Mouse (Mus musculus): ENCODE results near the gene Garem2. TPM values are rescaled to one million over a fixed set of nuclear protein-coding genes. Genes with fewer than 3 reads are reported as not detected.
"Not testable (repeated sequence)": the region's sequence is repeated elsewhere in the genome, so short reads cannot be mapped to it uniquely, and the experiment has no call there.

Gene Garem2
- not detected in 2 replicates for total RNA-seq (2017)

DNA sequence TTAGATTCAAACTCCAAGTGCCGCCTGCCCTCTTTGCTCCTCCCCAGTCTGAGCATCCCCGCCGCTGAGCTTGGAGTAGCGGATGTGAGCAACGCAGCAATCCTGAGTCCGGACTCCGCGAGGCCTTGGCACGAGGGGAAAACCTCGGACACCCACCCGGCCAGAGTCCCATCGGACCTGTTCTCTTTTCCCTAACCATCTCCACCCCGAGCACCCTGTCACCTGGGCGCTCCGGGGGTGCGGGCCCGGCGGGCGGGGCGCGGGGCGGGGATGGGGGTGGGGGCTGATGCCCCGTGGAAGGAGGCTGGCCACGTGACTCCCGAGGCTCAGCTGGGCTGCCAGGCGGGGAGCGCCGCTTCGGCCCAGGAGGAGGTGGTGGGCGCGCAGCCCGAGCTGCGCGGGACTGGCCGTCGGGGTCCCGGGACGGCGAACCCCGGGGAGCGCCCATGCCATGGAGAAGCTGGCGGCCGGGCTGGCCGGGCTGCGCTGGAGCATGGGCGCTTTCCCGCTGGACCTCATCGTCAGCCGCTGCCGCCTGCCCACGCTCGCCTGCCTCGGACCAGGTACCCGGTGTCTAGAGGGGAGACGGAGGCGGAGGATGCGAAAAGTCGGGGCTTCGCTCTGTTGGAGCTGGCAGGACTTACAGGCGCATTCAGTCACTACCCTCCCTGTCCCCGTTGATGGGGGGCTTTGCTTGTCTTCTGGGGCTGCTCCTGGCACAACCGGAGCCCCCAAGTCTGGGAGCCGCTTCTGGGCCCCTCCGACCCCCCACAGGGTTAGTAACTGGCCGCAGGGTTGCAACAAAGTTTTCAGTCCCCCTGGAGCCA, at the start of gene Garem2:
Gene Garem2 (plus strand): TSS at position 321 of the 827 bp plus-strand sequence.
- no peak for ATAC-seq (ENCODE audit: extremely low read depth, insufficient number of reproducible peaks, low FRiP score, poor library complexity, severe bottlenecking)

DNA sequence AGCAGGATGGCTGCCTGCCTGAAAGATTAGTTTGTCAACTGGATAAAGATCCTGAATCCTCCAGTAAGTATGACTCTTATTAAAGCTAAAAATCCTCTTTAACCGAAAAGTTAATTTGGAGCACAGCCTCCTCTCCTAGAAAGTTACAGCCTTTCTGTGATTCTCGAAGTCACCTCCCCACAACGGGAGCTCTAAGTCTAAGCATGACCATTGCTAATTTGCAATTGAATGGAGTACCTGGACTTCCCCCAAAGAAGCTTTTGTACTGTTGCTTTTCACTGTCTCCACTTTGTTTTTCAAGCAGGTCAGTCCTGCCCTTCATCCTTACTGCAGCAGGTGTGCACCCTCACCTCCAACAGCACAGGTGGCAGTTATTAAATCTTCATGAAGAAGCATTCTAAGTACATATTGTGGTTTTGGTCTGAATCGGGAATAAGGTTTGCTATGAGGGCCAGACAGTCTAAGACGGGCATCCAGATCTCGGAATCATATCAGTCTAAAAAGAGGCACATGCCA, 46.7 kb upstream of the Garem2 start:
- no peak for ATAC-seq (ENCODE audit: extremely low read depth, insufficient number of reproducible peaks, low FRiP score, poor library complexity, severe bottlenecking)

DNA sequence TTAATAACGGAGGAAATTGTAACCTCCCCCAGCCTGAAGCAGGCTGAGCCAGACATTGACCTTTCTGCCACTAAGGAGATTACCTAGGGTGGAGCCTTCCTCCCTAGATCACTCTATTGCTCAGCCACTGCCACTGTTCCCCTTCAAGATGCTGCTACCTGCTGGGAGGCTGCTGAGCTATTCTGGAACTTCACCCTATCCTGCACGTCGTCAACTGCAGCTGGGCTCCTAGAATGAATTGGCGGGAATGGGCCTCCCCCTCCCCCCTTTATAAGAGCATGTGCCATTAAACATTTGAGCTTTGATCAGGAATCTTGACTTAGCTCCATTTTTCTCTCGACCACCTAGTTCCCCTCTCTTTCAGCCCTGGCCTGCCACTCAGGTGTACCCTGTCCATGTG, 45.4 kb upstream of the Garem2 start:
- not testable (repeated sequence) for ATAC-seq (ENCODE audit: extremely low read depth, insufficient number of reproducible peaks, low FRiP score, poor library complexity, severe bottlenecking)

DNA sequence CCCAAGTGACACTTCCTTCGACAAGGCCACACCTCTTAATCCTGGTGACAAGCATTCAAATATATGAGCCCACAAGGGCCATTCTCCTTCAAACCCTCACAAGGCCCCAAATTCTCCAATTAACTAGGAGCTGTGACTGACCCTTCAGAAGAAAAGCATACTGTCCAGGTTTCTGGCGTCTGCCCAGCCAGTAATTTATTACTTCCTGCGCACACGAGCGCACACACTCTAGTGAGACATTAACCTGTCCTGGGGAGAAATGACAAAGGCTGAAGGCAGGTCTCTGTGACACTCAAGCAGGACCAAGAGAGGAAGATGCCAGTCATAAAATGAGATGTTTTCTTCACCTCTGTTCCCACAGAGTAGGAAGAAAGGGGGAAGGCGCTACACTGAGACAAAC, 37.2 kb upstream of the Garem2 start:
- no peak for ATAC-seq (ENCODE audit: extremely low read depth, insufficient number of reproducible peaks, low FRiP score, poor library complexity, severe bottlenecking)

DNA sequence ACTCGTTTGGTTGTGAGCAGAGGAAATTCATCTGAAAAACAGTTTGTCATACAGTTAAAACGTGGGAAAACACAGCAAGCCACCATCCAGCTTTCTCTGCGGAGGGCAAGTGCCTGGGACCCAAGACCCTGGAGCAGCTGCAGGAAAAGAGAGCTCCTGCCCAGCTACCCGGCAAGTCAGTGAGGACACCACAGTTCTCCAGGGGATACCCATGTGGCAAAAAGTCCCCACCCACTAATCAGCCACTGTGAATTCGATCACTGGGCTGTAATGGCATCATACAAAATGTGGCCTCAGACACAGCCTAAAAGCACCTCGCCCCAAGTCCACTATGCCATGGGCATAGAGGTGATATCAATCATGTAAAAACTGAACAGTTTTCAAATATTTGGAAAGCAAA, 33.3 kb upstream of the Garem2 start:
- ATAC-seq (ENCODE audit: extremely low read depth, insufficient number of reproducible peaks, low FRiP score, poor library complexity, severe bottlenecking) = no peak

DNA sequence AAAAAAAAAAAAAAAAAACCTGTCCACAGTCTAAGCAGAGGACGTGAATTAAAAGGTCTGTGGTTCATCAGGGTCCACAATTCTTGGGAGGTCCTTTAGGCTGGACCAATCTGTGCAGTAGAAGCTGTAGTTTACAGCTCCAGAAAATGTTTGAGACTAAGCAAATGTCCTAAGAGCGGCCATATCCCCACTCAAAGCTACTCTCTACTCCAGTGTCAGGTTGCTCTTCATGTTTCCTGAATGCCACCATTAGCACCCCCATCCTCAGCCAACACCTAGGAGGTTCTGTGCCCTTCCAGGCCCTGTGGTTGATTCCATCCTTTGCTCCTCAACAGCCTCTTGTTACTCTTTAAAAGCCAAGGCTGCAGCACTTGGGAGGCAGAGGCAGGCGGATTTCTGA, 32.6 kb upstream of the Garem2 start:
- ATAC-seq (ENCODE audit: extremely low read depth, insufficient number of reproducible peaks, low FRiP score, poor library complexity, severe bottlenecking) = no peak

DNA sequence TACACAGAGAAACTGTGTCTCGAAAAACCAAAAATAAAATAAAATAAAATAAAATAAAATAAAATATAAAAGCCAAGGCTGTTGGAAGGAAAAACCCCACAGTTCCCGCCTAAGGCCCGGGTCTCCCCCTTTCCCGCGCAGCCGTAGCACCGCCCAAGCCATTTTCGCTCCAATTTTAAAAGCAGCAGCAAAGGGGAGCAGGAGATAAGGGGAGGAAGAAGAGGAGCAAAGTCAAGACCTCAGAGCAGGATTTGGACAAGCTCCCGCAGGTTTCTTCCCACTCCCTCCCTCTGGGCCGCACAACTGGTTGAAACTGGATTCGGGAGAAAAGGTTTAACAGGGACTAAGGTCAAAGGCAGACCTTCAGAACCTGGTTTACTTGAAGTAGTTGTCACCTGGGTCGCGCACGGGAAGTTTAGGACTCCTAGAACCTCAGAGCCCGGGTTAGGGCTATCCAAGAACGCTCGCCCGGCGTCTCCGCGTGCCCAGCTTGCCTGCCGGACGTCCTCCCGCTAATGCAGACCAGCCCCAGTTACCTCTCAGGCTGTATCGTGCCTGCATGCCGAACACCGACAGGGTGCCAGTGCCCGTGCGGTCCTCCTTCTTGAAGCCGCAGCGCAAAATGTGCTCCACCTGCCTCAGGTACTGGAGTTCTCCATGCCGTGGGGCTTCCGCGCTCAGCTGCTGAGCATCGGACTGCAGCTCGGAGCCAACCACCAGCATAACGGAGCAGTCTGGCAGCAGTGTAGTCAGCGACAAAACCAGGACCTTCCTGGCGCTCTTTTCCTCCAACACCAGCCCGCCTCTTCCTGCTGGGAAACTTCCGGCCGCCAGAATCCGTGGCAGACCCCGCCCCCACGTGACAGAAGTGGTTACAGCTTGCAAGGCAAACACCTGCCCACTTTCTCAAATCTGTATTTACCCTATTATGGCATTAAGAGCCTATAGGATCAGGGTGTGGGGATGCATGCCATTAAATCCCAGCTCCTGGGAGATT, 31.8 kb upstream of the Garem2 start, which contains the start of gene Tyms:
Gene Tyms (minus strand): TSS at position 793 of the 997 bp plus-strand sequence.
- 0 out of 2 replicates have a peak, but pooled peaks have one; percentile 19 for ATAC-seq (ENCODE audit: extremely low read depth, insufficient number of reproducible peaks, low FRiP score, poor library complexity, severe bottlenecking)

DNA sequence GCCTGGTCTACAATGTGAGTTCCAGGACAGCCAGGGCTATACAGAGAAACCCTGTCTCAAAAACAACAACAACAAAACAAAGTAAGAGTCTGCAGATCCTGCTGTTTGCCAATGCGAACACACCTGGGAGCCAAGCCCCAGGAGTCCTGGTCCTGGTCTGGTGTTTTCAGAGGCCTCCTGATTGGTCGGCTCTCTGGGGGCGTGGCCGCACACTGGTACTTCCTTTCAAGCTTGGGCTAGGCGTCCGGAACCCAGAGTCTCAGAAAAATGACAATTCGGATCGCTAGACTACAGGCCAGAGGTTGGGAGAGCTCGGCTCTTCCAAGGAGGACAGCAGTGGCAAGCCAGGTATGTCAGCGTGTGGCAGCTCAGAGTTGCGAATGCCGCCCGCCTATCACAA, 12.3 kb upstream of the Garem2 start:
- ATAC-seq (ENCODE audit: extremely low read depth, insufficient number of reproducible peaks, low FRiP score, poor library complexity, severe bottlenecking) = no peak

DNA sequence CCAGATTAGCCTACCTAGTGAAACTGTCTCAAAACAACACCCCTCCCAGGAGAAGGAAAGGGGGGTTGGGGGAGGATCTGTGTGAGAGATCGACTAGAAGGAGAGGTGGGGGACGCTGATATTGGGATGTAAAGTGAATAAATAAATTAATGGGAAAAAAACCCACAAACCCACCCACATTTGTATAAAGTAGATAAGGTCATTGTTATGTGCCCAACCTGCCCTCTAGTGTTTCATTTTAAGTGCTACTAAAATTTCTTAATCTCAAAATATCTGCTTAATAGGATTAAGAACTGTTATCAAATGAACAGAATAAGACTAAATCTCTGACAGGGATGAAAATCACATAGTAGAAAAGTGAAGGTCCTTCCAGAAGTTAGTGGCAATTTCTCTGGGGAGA, 10.6 kb upstream of the Garem2 start:
- ATAC-seq (ENCODE audit: extremely low read depth, insufficient number of reproducible peaks, low FRiP score, poor library complexity, severe bottlenecking) = no peak

DNA sequence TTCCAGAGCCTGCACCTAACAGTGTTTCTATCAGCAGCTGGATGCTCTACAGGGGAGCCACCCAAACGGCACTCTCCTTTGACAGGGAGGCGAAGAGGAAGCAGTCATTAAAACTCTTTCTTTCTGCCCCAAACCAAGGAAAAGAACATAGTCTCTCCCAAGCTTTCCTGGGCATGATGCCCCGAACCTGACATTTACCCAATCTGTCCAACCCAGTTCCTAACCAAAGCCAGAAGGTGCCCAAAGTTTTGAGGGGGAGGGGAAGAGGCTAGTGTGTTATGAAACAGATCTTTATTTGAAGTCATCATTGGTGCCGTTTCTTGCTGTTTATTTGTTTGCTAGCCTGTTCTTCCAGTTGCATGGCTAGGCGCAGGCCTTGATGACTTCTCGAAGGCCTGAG, 9.2 kb upstream of the Garem2 start:
- ATAC-seq (ENCODE audit: extremely low read depth, insufficient number of reproducible peaks, low FRiP score, poor library complexity, severe bottlenecking) = no peak

DNA sequence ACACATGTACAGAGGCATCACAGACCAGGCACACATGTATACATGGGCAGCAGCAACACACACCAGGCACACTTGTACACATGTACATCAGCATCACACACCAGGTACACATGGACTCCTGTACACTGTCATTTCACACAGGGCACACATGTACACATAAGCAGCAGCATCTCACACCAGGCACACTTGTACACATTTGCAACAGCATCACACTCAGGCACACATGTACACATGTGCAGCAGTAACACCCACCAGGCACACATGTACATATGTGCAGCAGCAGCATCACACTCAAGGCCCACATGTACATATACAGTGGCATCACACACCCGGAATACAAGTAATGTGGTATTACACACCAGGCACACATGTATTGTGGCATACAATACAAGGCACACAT, 6.7 kb upstream of the Garem2 start:
- ATAC-seq (ENCODE audit: extremely low read depth, insufficient number of reproducible peaks, low FRiP score, poor library complexity, severe bottlenecking) = no peak

DNA sequence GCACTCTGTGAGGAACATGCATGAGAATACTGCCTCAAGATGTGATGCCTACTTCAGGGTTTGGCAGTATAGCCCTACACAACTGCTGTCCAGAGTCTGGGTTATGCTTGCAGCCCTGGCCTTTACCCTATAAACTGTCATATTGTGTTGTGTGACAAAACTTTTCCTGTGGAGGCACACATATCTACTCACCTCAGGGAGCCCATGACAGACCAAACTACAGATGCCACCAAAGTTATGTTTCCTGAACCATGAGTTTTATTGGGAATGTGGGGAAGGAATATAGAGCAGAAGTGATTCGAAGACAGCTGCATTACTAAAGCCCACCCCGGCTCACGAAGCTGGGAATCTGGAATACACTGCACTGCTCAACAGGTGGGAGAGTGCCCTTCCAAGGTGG, 1.6 kb upstream of the Garem2 start:
- ATAC-seq (ENCODE audit: extremely low read depth, insufficient number of reproducible peaks, low FRiP score, poor library complexity, severe bottlenecking) = no peak

DNA sequence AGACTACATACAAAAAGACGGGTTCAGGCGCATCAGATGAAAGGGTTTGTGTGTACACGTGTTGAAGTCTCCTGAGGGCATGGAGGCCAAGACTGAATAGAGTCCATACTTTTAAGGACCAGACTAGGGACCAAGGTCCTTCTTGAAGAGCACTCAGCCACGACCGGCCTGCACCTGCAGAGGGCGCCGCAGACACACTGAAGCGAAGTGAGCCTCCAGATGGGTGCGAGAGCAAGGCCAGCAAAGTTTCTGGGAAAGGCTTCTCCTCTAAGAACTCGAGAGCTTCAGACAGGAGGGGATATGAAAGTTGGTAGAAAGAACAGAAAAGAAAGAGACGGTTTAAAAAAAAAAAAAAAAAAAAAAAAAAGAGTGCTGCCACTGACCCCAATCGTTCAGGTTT, 622 bp upstream of the Garem2 start:
- no peak for ATAC-seq (ENCODE audit: extremely low read depth, insufficient number of reproducible peaks, low FRiP score, poor library complexity, severe bottlenecking)

DNA sequence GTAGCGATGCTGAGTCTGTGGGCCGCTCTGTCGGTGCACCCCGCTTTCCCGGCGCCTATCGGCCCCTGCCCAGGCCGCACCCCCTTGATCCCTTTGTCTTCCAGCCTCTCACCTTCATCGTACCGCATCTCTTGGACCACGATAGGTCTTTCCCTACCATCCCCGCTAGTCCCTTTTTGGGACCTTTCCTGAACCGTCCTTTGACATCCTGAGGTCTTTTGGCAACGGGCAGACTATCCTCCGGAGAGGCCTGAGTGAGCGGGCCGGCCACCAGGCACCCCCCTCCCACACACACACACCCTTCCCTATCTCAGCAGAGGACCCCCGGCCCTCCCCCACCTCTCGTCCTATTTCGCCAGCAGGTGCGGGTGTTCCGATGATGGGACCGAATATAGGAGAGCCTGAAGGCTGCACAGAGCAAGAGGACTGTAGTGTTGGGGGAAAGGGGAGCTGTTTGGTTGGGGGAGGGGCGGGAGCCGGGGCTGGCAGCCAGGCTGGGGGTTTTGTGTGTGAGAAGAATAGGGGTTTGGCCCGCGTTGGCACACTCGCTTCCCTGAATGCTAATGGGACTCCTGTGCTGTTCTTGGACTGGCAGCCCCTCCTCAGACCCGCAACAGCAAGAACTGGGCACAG, 823 bp downstream of the Garem2 start, which contains the start of gene 3110082J24Rik:
Gene 3110082J24Rik (minus strand): TSS at position 419 of the 633 bp plus-strand sequence.
- no peak for ATAC-seq (ENCODE audit: extremely low read depth, insufficient number of reproducible peaks, low FRiP score, poor library complexity, severe bottlenecking)

DNA sequence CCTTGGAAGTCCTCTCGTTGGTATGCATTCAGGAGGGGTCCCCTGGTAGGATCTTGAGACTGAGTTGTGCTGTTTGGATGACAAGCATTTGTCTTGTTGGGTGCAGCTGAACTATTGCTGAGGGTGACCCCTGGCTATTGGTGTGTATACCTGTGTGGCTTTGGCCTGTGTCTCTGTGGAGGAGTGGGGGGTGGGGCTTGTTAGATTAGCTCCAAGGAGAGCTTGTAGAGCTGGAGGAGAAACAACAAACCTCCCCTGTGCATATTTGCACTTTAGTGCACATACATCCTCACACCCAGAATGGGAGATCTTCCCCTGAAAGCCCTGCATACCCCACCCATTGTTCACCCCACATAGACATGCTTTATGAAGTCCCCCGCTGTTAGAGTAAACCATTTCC, 1.8 kb downstream of the Garem2 start:
- ATAC-seq (ENCODE audit: extremely low read depth, insufficient number of reproducible peaks, low FRiP score, poor library complexity, severe bottlenecking) = no peak

DNA sequence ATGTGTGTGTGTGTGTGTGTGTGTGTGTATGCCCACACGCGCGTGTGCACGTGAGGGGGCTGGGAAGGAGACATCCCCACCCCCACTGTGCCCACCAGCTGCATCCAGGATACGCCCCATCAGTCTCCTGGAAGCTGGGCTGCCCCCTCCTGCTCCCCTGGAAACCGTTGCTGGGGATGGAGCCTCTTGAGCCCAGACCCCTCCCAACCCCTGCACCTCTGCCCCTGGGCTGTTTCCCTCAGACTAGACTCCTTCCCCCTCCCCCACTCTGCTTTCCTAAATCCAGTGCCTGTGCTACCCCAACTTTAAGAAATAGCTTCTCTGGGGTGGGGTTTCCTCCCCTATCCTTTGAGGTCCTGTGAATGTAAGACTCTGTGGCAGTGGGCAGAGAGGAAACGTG, 2.2 kb downstream of the Garem2 start:
- ATAC-seq (ENCODE audit: extremely low read depth, insufficient number of reproducible peaks, low FRiP score, poor library complexity, severe bottlenecking) = no peak

DNA sequence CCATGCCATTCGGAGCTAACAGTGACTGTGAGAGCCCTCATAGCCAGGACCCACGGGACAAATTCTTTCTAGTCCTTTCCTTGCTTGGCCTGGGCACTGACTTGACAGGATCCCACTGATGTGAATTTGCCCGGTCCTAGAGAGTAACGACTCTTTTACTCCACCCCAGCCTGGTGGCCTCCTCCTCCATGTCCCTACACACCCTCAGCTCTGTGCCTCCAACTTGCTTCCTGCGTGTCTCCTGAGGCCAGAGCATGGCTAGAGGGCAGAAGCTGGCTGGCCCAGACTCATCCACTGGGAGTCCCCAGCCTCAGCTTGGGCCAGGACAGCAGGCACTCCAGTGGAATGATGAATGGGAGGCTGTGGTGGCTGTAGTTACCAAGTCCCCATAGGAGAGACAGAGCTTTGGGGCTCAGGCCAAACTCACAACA, 2.7 kb downstream of the Garem2 start:
- ATAC-seq (ENCODE audit: extremely low read depth, insufficient number of reproducible peaks, low FRiP score, poor library complexity, severe bottlenecking) = no peak

DNA sequence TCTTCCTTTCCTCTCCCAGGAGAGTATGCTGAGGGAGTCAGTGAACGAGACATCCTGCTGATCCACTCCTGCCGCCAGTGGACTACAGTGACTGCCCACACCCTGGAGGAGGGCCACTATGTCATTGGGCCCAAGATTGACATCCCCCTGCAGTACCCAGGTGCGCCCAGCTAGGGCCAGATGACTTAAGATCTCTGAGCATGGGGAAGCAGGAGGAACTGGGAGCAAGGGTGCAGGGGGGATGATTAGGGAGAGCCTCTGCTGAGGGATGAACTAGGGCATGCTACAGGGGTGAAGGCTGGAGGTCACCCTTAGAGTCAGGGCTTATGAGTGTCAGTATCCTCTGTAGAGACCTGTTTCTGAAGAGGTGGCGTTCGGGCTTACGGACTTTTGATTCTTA, 3.3 kb downstream of the Garem2 start:
- no peak for ATAC-seq (ENCODE audit: extremely low read depth, insufficient number of reproducible peaks, low FRiP score, poor library complexity, severe bottlenecking)

DNA sequence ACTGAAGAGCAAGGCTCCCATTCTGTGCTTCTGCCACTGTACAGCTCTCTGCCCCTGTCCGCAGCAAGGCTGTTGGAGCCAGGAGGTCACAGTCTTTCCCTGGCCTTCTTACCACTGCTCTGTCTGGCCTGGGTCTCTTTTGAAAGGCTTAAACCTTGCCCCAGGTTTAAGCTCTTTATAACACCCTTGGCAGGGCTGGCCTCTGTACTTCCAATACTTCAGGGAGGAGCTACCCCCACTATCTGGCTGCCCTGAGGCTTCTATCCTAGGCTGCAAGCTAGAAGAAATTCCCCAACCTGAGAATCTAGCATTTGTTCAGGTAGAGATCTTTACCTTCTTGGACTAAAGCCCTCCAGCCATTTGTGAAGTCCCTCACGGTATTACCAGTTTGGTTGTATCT, 4.9 kb downstream of the Garem2 start:
- ATAC-seq (ENCODE audit: extremely low read depth, insufficient number of reproducible peaks, low FRiP score, poor library complexity, severe bottlenecking) = no peak
